Mouse (Mus musculus): ENCODE results near the gene Rab11fip5.

DNA sequence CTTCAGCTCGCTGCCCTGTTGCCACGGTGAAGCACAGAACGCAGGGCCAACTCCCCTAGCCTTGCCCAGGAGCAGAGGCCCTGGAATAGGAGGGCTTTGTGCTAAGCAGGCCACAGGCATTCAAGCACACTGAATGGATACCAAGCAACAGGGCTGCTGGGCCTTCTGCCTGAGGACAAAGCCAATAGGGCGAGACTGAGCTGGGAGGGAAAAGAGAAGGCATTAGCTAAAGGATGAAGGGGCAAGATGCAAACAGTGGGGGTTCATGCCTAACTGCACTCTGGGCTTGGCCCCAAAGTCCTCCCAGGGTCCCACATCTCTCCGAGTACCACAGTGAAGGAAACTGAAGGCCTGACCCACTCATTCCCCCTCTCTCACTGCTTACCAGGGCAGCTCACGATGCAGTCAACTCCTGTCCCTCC, 54.0 kb downstream of the Rab11fip5 start:
- TF ChIP-seq CTCF (IDR thresholded peaks at IDR 0.05; ENCODE audit: extremely low read depth, insufficient read length, insufficient replicate concordance, low read depth, low read length) (no peak), POLR2A (IDR thresholded peaks at IDR 0.05; ENCODE audit: low read depth, low read length) (no peak)
